Mouse (Mus musculus) layer of hippocampus, adult 9-10 months (tissue): ENCODE data around the gene Syngr1.

Experiments used
- DNase-seq: peaks from one replicate; pipeline ENCODE4 v3.0.0; 2022; ENCODE audit warnings: low spot score

Syngr1 gene

GRCm38 (mm10) chr15:80091121-80091955 is at the start of gene Syngr1, which contains the start of gene Rpl3:
Gene Syngr1 (plus strand): TSS chr15:80091334.
Gene Rpl3 (minus strand): TSS chr15:80091868.
- no peak for DNase-seq

GRCm38 (mm10) chr15:80042152-80042551 is 49.0 kb upstream of the Syngr1 start:
- no peak for DNase-seq

GRCm38 (mm10) chr15:80044249-80044648 is 46.9 kb upstream of the Syngr1 start:
- DNase-seq = no peak

GRCm38 (mm10) chr15:80045749-80046148 is 45.4 kb upstream of the Syngr1 start:
- DNase-seq = no peak

GRCm38 (mm10) chr15:80047242-80047641 is 43.9 kb upstream of the Syngr1 start:
- no peak for DNase-seq

GRCm38 (mm10) chr15:80047973-80048372 is 43.2 kb upstream of the Syngr1 start:
- DNase-seq = no peak

- DNase-seq = no peak
Observed at GRCm38 (mm10) chr15:80050093-80050492, 41.0 kb upstream of the Syngr1 start.

GRCm38 (mm10) chr15:80051092-80051761 is 39.9 kb upstream of the Syngr1 start:
- DNase-seq = no peak

GRCm38 (mm10) chr15:80051782-80052181 is 39.4 kb upstream of the Syngr1 start:
- no peak for DNase-seq

GRCm38 (mm10) chr15:80053381-80054033 is 37.6 kb upstream of the Syngr1 start:
- DNase-seq = no peak

GRCm38 (mm10) chr15:80054034-80054710 is 37.0 kb upstream of the Syngr1 start:
- no peak for DNase-seq

GRCm38 (mm10) chr15:80058151-80058550 is 33.0 kb upstream of the Syngr1 start:
- DNase-seq = no peak

GRCm38 (mm10) chr15:80059606-80060005 is 31.5 kb upstream of the Syngr1 start:
- DNase-seq = no peak

GRCm38 (mm10) chr15:80060356-80061070 is 30.6 kb upstream of the Syngr1 start:
- no peak for DNase-seq

GRCm38 (mm10) chr15:80061071-80061550 is 30.0 kb upstream of the Syngr1 start:
- DNase-seq = no peak

GRCm38 (mm10) chr15:80062339-80062738 is 28.8 kb upstream of the Syngr1 start:
- DNase-seq = no peak

- no peak for DNase-seq
Observed at GRCm38 (mm10) chr15:80062821-80063220, 28.3 kb upstream of the Syngr1 start.

- no peak for DNase-seq
Observed at GRCm38 (mm10) chr15:80064965-80065364, 26.2 kb upstream of the Syngr1 start.

- DNase-seq = no peak
Observed at GRCm38 (mm10) chr15:80065414-80065813, 25.7 kb upstream of the Syngr1 start.

GRCm38 (mm10) chr15:80066538-80066937 is 24.6 kb upstream of the Syngr1 start:
- DNase-seq = no peak

- DNase-seq = no peak
Observed at GRCm38 (mm10) chr15:80069171-80069570, 22.0 kb upstream of the Syngr1 start.
